Mouse (Mus musculus) testis, postnatal 14 days (tissue): Measurements from ENCODE around the gene Lhfpl2.

Experiments used
- DNase-seq: peaks from one replicate; pipeline ENCODE4 v3.0.0; 2021; ENCODE audit warnings: low spot score

Lhfpl2 gene

DNA sequence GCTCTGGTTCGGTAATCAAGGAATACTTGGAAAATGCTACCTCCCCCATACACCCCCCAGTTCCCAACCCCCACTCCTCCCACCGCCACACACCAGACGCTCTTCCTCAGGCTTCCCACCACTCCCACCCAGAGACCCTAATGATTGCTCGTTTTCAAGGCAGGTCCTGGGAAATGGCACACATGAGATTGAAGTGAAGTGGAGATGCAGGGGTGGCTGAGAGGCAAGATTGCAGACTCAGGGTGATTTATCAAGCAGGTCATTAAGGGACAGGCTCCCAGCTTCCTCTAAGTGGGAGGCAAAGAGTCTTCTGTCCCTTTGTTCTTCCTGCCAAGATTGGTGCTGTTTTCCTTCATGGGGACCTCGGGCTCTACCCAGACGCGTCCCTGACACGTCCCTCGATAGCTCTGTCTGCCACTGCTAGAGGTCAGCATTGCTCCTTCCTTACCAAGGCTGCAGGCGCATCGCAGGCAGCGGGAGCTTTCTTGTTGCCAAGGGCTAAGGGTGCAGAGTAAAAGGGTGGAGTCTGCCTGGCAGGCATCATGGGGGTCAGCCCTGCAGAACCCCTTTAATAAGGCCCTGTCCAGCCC, 85.6 kb downstream of the Lhfpl2 start:
- DNase-seq = peak; percentile 20

DNA sequence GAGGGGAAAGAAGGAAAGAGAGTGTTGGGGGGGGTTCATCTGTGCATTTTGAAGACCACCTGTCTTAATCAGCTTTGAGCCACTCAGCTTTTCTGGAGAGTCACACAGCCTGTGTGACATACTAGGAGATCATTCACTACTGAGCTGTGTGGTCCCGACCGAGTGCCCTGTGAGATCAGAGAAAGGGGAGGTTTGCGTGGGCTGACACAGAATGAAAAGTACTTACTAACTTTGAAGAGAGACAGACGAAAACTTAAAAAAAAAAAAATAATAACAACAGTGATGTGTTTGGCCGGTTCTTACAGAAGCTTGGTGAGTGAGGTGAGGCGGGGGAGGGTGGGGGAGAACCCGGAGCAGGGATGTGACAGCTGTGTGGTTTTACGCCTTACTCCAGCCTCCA, 86.9 kb downstream of the Lhfpl2 start:
- no peak for DNase-seq

DNA sequence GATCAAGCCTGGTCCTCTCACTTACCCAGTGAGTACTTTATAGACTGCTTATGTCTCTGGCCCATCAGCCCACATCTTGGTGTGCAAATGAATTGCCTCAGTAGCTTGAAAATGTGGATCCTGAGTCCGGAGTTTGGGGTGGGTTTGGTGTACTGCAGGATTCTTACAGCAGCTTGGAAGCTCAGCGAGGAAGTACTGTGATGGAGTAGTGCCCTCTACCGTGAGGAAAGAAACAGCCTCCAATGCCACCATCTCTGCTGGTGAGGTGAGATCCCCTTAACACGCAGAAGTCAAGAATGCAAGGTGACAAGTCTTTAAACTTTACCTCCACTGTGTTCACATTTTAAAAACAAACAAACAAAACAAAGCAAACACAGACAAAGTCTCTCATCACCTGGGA, 89.7 kb downstream of the Lhfpl2 start:
- DNase-seq = no peak

DNA sequence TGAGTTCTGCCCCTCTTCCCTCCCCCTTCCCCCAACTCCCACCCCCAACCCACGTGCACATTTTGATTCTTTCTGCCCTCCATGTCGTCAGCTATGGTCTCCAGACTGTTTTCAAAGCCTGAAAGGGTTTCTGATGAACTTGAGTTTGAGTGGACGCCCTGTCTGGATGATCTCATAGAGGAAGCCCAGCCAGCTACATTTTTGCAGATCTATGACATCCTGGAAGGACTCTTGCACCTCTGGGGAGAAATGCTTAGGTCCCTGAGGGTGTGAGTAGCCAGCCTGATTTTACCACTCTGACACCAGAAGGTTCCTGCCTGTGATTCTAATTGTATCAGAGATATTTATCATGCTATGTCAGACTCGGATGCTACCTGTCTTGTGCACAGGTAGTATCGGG, 91.4 kb downstream of the Lhfpl2 start:
- no peak for DNase-seq

DNA sequence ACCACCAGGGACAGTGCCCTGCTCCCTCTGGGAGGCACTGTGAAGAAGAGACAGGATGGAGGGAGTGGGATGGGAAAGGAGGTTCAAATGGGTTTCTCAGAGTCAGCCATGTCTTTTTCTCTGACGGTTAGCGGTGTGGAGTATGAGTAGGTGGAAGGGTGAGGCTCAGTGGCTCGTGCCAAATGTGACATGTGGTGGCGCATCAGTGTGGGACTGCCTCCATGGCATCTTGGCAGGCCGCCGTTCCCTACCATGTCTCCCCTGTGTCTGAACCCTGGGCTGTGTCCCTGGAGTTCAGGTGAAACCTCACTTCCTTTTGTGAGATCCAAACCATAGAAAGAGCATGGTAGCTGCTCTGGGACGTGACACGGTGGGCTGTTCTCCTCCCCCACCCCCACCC, 92.2 kb downstream of the Lhfpl2 start:
- no peak for DNase-seq

DNA sequence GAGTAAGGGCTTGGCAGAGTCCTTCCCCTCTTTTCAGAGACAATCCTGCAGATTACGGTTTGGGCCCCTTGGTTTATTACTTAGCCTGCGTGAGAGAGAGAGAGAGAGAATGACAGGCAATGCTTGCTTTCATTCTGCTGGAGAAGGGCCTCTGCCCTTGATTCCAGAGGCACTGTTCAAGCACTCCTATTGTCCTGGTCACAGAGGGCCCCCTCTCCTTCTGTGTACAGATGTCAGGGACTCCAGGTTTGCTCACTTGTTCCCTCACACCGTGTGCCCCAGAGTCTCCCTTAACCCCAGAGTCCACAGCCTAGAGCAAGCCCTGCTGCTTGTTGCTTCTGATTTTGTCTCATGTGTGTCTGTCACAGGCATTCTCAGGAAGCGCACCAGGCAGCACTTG, 93.7 kb downstream of the Lhfpl2 start:
- DNase-seq = no peak

DNA sequence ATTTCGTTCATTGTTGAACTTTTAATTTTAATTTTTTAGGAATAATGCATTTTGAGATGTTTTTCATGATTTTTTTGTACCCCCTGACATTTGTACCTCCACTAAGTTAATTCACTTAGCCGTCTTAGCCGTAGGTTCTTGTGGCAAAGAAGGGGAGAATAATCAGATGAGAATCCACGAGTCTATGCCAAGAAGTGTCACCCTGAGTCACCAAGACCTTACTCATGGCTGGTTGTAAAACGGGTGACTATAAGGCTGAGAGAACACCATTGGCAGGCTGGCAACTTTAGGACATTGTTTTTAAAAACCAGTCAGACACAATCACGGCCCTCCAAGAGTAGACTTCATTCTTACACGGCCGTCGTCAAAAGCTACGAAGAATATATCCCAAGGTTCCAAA, 95.2 kb downstream of the Lhfpl2 start:
- DNase-seq = no peak

DNA sequence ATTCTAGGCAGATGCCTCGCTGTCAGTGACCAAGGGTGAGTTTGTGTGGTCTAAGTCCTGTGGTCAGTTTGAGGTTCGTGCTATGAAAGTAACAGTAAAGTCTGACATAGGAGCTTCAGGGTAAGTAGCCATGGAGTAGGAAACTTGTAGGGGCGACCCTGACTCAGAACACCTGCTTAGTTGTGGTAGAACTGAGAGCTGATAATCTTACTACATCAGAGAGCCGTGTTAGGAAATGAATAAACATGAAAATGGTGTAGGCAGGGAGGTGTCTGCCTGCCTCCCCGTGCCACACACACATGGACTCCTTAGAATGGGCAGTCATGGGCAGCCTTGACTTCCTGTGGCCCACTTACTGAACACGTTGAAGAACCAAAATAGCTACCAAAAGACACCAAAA, 96.1 kb downstream of the Lhfpl2 start:
- DNase-seq = no peak

DNA sequence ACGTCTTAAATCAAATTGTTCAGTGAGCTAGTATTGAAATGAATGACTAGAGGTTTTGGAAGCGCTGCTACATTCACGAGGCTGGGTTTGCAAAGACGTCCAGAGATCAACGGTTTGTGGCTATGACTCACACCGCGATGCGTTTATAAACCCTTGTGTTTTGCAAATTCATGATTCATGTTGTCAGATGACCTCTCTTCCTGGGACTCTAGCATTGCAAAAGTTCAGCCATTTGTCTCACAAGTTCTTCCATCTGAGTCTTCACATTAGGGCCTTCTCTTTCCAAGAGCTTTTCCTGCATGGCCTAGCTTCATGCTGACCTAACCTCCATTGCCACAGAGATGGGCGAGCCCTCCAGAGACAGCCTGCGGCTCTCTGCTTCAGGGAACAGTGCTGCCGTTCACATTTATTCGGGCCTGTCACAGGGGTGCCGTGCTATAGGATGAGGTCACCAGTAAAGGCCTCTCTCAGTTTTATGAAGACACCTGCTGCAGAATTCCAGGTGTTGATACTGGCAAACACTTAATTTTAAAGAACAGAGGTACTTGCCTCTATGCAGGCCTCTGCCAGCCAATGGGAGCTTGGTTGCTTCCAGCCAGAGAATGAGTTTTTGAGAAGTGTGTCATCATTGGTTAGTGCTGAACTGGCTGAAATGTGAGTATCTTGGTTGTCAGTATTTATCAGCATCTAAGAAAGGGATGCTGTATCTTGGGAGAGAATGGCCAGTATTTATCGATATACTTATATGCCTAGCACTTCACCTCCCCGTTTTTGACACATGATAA, 97.1 kb downstream of the Lhfpl2 start:
- DNase-seq = no peak

DNA sequence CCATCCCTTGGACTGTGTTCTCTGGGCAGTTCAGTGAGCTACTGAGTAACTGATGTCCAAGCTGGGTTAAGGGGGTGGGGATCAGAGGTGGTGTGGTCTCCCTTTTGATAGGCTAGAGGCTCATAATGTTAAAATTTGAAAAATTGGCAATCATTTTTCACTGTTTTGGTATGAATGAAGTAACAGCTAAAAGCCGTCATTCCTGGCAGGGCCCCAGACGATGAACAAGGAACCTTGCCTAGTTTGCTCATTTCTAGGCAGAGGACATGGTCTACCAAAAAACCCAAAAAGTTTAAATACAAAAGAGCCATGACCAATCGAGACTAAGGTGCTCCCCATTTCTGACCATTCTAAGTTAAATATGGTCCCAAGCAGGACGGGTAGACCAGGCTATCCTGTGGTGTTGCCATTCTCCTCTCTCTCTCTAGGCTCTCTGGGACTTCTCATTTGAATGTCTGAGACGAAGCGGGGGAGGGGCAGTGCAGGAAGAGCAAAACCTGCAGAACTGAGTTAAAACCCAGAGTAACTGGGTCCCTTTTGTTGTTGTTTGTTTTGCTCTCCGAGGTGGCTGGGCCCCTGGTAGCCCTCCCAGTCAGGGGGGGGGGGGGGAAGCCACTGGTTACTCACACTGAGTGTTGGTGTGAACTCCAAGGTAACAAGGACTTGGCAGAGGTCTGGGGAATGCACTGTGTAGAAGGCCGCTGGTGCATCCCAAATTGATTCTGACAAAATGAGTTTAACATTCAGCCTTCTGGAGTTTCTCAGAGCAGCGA, 98.2 kb downstream of the Lhfpl2 start:
- DNase-seq = no peak

DNA sequence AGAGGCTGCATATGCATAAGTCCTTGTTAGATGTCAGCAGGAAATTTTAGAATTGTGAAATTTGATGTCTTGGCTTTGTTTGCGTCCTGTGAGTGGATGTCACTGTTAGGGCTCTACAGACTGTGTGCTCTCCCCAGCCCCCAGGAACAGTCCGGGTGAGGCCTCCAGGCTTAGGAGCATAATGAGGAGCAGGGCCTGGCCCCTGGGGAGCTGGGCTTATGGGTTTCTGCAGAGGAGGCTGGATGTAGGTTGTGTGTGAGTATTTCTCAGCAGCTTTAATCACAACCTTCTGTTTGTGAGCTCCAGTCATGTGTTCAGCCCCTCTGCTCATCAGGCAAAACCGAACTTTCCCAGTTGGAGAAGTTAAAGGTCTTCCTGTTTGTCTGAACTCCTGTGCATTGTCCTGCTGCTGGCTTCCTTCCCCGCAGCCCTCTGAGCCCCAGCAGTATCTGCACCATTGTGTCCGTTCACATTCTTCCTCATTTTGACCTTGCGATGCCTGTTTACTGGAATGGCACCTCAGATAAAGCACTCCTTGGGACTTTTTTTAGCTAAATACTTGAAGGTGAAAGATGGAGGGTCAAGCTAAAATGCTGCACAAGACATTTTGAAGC, 101.4 kb downstream of the Lhfpl2 start:
- no peak for DNase-seq

DNA sequence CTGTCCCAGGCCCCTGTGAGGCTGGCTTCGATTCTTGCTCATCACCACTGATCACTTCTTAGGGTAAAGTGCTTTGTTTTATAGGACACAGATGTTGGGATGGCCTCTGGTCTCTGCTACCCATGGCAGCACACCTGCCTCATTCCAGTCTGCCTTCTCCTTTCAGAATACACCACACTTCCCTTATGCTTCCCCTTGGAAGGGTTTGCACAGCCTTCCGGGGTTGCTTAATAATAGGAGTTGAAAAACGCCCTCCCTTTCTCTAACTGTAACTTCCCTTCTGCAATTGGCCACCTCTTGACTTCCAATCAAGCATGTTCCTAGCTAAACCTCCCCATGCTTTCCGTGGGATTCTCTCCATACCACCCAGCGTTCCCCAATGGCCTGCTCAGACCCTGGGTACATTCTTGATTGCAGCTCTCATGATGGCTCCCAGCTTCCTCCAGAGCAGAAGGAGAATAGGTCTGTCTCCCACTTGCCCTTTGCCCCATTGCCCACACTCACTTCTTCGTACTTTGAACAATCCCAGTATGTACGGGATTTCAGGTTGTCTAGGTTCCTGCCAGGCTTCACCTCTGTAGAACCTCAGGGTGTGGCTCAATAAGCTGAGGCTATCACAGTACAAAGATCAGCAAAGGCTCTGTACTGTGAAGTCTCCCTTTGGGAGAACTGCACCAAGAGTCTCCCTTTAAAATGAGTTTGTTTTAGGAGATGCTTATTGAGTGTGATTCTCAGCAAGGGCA, 102.1 kb downstream of the Lhfpl2 start:
- no peak for DNase-seq

DNA sequence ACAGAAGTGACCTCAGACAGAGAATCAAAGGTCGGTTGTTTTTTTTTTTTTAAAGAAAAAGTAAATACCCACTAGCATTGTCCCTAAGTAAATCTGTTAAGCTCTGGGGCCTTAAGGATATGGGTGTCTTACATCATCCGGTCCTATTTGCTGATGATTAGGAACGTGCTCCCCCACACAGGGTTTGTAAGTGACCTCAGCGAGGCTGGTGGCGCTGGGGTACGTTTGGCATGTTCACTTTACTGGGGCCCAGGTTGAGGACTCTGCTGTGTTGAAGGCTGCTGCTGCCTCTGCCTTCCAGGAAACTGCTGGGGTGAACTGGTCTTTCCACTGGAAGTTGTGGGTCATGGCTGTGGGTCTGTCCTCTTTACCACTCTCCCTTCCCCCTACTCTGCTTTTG, 106.9 kb downstream of the Lhfpl2 start:
- DNase-seq = no peak

DNA sequence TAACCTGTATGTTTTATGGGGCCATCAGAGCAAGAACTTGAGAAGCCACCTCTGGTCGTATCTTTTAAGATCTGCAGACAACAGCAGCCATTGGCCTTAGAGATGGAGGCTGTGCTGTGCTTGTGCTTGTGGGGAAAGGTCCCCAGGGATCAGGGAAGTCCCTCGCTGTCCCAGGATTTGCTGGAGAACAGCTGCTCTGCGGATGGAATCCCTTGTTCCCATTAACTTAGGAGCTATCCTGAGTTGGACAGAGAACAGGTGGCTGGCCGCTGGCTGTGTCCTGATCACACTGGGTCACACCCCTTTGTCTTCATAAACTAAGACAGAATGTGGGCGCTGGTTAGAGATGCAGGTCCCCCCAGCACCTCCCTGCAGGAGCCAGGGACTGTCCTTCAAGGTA, 110.7 kb downstream of the Lhfpl2 start:
- no peak for DNase-seq

DNA sequence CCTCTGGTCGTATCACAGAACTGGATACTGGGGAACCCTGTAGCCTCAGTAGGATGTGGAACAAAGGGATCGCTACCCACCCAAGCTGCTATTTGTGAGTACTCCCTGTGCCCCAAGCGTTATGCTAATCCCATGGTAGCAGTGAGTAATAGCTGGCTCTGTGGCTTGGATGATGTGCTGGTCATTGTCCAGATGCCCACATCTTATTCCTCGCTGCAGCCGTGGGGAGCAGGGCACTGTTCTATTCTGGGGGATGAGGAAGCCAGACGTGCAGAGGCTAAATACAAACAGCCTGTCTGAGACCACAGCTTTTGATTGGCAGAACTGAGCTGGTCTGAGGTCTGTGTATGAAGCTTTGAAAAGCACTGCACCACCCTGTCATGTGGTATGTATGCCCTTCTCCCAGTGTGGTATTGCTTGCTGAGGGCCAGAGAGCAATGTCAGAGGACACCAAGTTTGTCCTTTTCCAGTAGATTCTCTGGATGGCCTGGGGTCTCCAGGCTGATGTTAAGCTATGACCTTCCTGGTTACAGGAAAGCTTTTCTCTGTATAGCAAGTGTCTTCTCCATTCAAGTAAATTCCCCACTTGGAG, 111.8 kb downstream of the Lhfpl2 start:
- no peak for DNase-seq

DNA sequence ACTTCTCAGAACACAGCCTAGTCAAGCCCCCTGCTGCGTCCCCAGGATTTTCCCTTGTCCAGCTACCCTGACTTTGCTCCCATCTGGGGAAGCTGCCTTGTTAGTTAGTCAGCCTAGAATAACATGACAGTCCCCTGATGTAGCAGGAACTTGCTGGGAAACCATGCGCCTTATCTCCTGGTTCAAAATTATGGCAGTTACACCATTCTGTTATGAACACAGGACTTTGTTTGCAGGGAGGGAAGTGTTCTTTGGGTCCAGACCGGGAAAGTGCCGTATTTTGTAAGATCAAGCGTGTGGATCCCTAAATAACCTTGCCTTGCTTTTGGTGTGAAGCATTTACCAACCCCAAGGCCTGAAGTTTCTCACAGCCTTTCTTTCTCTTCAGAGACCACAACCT, 114.0 kb downstream of the Lhfpl2 start:
- DNase-seq = no peak

DNA sequence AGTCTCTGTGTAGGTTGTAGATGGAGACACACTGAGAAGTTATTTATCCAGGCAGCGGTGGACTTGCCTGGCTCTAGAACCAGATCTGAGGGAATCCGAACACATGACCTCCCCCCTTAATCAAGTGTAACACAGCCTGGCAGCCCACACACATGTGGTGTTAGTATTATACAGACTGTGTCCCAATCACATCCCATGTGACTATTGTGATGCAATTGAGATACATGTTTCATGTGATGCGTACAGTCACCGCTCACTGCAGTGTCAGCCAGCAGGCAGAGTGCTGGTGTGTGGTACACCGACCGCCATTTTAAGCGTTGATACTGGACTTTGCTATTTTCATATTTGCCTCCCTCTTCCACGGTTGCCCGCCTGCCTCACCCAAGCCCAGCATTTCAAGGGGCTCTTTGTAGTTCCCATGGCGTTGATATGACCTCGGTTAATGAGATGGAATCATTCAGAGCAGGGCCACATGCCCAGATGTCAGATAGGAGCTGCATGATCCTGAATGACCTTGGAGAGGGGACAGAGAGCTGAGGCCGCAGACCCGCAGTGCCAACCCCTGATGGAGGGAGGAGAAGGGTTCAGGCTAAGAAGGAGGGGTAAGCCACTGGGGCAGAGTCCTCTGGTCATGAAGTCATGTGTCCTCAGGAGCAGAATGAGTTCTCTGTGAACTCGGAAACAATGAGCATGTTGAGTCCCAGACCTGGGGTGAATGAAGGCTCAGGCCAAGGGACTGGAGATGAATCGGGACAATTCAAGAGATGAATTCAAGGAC, 115.1 kb downstream of the Lhfpl2 start:
- DNase-seq = no peak

DNA sequence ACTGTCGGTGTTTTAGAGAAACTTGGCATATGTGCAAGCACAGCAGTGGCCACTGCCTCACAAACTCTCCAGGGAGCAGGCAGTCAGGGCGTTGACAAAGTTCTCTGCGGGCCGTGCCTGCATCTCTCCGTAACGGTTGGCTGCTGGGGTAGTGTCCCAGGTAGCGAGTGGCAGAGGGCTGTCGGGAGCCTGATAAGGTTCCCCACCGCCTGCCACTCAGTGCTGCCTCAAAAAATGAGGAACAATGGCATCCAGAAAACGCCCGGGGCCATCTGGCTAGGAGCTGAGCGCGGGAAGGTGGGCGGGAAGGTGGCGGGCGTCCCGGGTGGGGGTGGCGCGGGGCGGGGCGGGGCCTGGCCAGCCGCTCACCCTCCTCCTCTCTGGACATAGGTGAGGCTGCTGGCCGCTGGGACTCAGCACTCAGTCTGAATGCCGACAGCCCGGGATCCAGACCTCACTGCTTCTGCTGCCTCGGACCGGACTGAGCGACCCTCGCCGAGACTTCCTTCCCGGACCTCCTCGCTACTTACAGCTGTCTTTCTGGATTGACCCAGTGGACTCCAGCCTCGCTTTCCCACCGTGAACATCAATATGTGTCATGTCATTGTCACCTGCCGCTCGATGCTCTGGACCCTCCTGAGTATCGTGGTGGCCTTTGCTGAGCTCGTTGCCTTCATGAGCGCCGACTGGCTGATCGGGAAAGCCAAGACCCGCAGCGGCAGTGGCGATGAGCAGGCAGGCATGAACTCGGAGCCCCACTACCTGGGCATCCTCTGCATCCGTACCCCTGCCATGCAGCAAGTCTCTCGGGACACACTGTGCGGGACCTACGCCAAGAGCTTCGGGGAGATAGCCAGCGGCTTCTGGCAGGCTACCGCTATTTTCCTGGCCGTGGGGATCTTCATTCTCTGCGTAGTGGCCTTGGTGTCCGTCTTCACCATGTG, 116.3 kb downstream of the Lhfpl2 start:
- peak; percentile 32 for DNase-seq

DNA sequence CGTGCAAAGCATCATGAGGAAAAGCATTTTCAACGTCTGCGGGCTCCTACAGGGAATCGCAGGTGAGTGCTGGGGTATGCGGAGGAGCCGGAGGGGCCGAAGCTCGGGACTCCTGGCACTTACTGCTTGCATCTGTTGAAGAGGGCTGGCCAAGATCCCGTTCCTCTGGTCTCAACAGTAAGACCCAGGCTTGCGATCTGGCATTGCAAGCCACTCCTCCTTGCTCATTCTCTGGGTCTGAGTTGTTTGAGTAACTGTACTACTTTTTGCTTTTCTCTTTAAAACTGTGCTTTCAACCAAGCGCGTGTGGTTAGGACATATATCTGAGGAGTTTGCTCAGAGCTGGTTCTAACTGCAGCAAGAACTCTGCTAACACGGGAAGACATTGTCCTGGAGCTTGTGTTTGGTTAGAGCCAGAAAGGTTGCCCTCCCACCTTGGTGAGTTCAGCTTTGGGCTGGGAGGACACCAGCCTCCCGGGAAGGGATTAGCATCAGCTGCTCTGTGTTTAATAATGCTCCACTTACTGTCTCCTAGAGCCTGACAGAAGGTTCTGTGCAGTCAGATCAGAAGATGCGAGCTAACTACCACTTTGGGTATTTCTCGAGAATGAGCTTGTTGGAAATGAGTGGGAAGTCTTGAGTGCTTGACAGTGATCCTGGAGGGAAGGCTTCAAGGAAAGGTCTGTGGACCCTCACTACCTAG, 117.1 kb downstream of the Lhfpl2 start:
- DNase-seq = no peak
